Mouse (Mus musculus) liver, embryonic 16.5 days (tissue): ENCODE results near the gene Ttl. TPM values are rescaled to one million over a fixed set of nuclear protein-coding genes. Genes with fewer than 3 reads are reported as not detected.

Experiments
- ATAC-seq: fragments of 200-750 bp; cut with Nextera tagmentation; 2 replicates; pipeline ENCODE4 v1.8.0; 2017; ENCODE audit warnings: low read depth, mild to moderate bottlenecking, moderate number of reproducible peaks, moderate library complexity
- H3K27ac ChIP-seq: fragments of 300-500 bp; sonication (generic); 2 replicates; pipeline ENCODE4 v1.5.1; 2014; ENCODE audit warnings: mild to moderate bottlenecking, low read length
- H3K27me3 ChIP-seq: fragments of 300-500 bp; sonication (generic); 2 replicates; pipeline ENCODE4 v1.6.1; 2014; ENCODE audit warnings: low read depth, low read length, mixed read lengths; ENCODE audit not compliant: control insufficient read depth, insufficient read depth
- H3K36me3 ChIP-seq: fragments of 300-500 bp; sonication (generic); 2 replicates; pipeline ENCODE4 v1.6.1; 2014; ENCODE audit warnings: mild to moderate bottlenecking; ENCODE audit not compliant: control insufficient read depth, insufficient read depth
- H3K4me1 ChIP-seq: fragments of 300-500 bp; sonication (generic); 2 replicates; pipeline ENCODE4 v1.6.1; 2014; ENCODE audit warnings: low read depth, low read length, mixed read lengths; ENCODE audit not compliant: control insufficient read depth
- H3K4me2 ChIP-seq: fragments of 300-500 bp; sonication (generic); 2 replicates; pipeline ENCODE4 v1.6.1; 2014; ENCODE audit warnings: low read depth, low read length, mixed read lengths
- H3K4me3 ChIP-seq: fragments of 300-500 bp; sonication (generic); 2 replicates; pipeline ENCODE4 v1.5.1; 2014; ENCODE audit warnings: low read depth, mild to moderate bottlenecking, low read length
- H3K9ac ChIP-seq: fragments of 300-500 bp; sonication (generic); 2 replicates; pipeline ENCODE4 v1.6.1; 2014; ENCODE audit warnings: low read depth, low read length
- H3K9me3 ChIP-seq: fragments of 300-500 bp; sonication (generic); replicated peaks from 2 replicates; pipeline ENCODE4 v1.6.1; 2016; ENCODE audit warnings: low read length; ENCODE audit not compliant: control insufficient read depth
- WGBS: fragments of 180-500 bp; shearing (Covaris S2); extraction: QIAGEN DNeasy Blood & Tissue Kit; methylation state at CpG from one replicate; pipeline ENCODE4 v1.1.7; 2014; ENCODE audit not compliant: insufficient replicate concordance; 5-methylcytosine and 5-hydroxymethylcytosine counted together
- polyA plus RNA-seq: library from polyadenylated mRNA; unstranded; fragments of >200 nt; fragmentation: Nextera tagmentation; extraction: Ambion mirVana; gene quantifications from 2 replicates; pipeline ENCODE4 v1.2.1, GENCODE M21; 2015

Gene Ttl
- polyA plus RNA-seq = 1.8 TPM in 2 replicates

DNA sequence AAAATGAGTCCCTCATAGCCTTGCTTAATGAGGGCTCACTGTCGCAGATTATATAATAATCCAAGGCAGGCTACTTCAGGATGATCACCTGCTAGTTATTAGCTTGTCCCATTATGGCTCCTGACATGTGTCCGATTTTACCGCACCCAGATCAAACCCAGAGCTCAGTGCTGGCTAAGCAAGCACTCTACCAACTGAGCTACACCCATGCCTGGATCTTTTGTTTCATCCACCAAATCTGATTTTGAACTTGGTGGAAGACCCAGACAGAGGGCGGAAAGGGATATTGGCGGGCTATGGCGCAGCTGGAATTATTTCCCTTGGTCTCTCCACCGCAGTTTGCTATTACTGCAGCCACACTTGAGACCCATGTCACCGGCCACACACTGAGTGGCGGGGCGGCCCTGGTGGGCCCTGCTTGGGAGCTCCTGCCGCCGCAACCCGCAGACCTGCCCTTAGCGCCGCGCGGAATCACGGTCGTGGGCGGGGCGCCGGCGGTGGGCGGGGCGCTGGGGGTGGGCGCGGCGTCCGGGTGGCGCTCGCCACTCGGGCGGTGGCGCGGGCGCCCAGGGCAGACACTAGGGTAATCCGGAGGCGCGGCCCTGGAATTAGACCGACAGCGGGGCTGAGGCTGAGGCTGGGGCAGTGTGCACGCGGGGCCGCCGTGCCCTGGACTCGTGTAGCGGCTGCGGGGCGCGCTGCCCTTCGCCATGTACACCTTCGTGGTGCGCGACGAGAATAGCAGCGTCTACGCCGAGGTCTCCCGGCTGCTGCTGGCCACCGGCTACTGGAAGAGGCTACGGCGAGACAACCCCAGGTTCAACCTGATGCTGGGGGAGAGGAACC lies at the start of gene Ttl:
Gene Ttl, plus strand, starts transcription at position 506 of the 846 bp plus-strand sequence.
- no peaks in the 10 kb centered on the region for H3K9me3 ChIP-seq
- 3% methylated on average over 60 of the region's 62 CpGs for WGBS
- ATAC-seq = peak; percentile 96
- H3K9ac ChIP-seq = peak within 1 kb of the TSS; percentile 74
- H3K36me3 ChIP-seq = no peaks in the 10 kb centered on the region
- peaks cover 16% of the 10 kb centered on the region for H3K4me1 ChIP-seq
- peak within 1 kb of the TSS; percentile 95 for H3K4me2 ChIP-seq
- H3K27me3 ChIP-seq = no peaks in the 10 kb centered on the region; the same call in 1 of the 2 replicates
- no peak within 1 kb of the TSS; the same call in 1 of the 2 replicates for H3K27ac ChIP-seq
- peak within 1 kb of the TSS; percentile 76 for H3K4me3 ChIP-seq

DNA sequence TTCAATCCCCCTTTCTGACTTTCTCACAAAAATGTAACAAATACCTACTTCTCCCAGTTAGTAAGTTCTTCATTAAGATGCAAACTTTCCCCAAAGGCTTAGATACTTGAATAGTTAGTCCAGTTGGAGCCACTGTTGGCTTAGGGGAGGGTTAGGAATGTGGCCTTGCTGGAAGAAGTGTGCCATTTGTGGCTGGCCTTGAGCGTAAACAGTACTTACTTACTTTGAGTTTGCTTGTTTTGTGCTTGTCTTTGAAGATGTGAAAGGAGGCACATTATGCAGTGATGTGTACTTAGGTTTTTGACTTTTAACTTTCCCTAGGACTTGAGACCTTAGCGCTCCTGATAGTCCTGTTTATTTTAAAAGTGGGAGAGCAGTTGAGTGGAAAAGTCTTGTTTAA lies 45.6 kb upstream of the Ttl start:
- Histone ChIP-seq H3K27me3 (no peaks in the 10 kb centered on the region), H3K36me3 (no peaks in the 10 kb centered on the region), H3K9ac (no peak overlapping the region), H3K27ac (no peak overlapping the region), H3K4me3 (no peak overlapping the region), H3K9me3 (no peaks in the 10 kb centered on the region), H3K4me1 (no peaks in the 10 kb centered on the region), H3K4me2 (no peak overlapping the region)
- 63% methylated on average over 2 of the region's 2 CpGs for WGBS
- ATAC-seq = no peak

DNA sequence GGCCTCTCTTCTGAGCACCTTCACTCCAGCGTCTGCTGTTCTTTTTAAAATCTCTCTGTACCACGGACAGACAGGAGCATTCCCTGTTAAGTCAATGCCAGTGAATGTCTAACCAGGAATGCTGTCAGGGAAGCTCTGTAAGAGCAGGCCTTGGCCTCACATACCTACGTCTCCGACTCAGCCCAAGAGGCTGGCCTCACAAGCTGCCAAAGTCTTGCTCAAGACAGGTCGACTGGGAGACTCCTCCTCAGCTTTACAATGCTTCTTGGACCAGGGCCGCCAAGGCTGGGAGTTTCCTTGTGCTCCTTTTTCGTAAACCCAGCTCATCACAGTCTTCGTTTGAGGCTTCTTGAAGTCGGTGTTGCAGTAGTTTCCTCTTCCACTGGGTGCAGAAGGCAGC lies 40.9 kb upstream of the Ttl start:
- H3K9ac ChIP-seq = no peak overlapping the region
- 60% methylated on average over 9 of the region's 9 CpGs for WGBS
- no peaks in the 10 kb centered on the region for H3K36me3 ChIP-seq
- H3K4me1 ChIP-seq = no peaks in the 10 kb centered on the region
- no peak overlapping the region for H3K4me3 ChIP-seq
- H3K4me2 ChIP-seq = no peak overlapping the region
- no peak for ATAC-seq
- H3K9me3 ChIP-seq = no peaks in the 10 kb centered on the region
- H3K27ac ChIP-seq = no peak overlapping the region
- no peaks in the 10 kb centered on the region for H3K27me3 ChIP-seq

DNA sequence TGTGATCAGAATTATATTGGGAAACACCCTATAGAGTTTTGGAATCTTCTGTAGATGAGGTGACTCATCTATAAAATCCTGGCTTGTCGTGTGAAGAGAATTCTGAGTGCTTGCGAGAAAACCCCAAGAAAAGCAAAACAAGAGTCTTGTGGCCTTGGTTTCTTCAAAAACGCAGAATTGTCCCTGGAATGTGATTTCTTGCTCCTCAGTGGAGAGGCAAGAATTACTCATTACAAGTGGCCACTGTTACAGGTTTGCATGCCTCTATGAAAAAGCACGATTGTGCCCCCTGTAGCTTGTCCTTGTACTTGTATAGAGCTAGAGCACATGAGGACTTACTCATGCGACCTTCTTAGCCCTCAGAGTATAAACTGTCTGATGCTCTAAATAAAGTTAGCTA lies 30.4 kb upstream of the Ttl start:
- no peak for ATAC-seq
- no peak overlapping the region for H3K4me3 ChIP-seq
- H3K4me1 ChIP-seq = peaks cover 2% of the 10 kb centered on the region
- no peak overlapping the region for H3K4me2 ChIP-seq
- H3K9ac ChIP-seq = no peak overlapping the region
- 59% methylated on average over 5 of the region's 5 CpGs for WGBS
- no peaks in the 10 kb centered on the region for H3K9me3 ChIP-seq
- H3K27ac ChIP-seq = no peak overlapping the region
- H3K27me3 ChIP-seq = peaks cover 26% of the 10 kb centered on the region
- no peaks in the 10 kb centered on the region for H3K36me3 ChIP-seq

DNA sequence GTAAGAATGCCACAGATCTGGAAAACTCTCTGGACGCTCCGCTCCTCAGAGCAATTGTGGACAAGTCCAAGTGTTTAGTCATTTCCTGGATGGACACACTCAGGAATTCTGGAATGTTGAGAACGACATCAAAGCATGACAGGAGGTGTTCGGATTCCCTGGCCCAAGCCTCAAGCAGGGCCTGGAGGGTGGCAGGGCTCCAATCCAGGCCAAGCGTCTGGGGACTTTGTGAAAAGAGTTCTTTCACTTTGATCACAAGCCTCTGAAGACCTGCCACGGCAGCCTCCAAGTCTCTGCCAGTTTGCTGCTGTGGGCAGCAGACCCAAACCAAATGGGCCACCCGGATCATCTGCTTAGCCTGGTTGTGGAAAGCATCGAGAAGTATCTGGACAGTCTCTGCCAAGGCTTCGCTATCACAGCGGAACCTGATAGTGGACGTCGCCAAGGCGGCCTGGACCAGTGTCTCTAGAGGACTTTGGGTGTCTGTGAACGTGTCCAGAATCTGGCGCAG lies 27.3 kb upstream of the Ttl start:
- H3K27me3 ChIP-seq = peaks cover 29% of the 10 kb centered on the region
- peak overlapping the region; percentile 46 for H3K4me2 ChIP-seq
- no peak for ATAC-seq
- H3K4me3 ChIP-seq = peak overlapping the region; percentile 31
- no peak overlapping the region for H3K9ac ChIP-seq
- H3K36me3 ChIP-seq = no peaks in the 10 kb centered on the region
- H3K27ac ChIP-seq = no peak overlapping the region
- H3K9me3 ChIP-seq = no peaks in the 10 kb centered on the region
- 28% methylated on average over 15 of the region's 15 CpGs for WGBS
- H3K4me1 ChIP-seq = peaks cover 2% of the 10 kb centered on the region

DNA sequence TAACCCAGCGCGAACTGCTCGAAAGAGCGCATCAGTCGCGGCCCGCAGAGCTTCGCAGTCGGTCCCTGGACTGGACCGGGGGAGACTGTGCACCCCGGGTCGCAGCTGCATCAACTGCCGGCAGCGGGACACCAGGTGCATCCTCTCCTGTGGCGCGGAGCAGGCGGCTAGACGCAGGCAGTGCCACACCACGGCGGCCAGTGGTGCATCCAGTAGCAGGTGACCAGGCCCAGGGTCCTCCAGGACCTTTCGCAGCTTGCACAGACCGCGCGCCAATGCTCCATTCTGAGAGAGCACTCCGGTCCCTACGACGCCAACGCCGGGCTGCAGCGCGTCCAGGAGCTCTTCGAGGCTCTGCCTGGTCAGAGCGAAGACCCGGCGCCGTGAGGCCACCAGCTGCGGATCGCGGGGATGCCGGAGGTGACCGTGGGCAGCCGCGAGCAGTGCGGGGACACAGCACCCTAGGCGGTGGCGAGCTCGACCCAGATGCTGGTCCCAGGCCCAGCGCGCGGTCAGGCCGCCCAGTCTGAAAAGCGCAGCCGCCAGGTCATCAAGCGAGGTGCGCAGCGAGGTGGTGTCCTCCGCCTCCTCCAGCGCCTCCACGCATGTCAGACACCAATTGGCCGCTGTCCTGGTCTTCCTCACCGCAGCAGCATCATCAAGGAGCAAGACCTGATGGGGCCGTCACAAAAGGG lies 26.7 kb upstream of the Ttl start:
- no peaks in the 10 kb centered on the region for H3K9me3 ChIP-seq
- H3K4me2 ChIP-seq = peak overlapping the region; percentile 46
- H3K27me3 ChIP-seq = peaks cover 29% of the 10 kb centered on the region
- H3K9ac ChIP-seq = no peak overlapping the region
- no peak overlapping the region for H3K27ac ChIP-seq
- ATAC-seq = no peak
- H3K4me1 ChIP-seq = peaks cover 2% of the 10 kb centered on the region
- H3K36me3 ChIP-seq = no peaks in the 10 kb centered on the region
- peak overlapping the region; percentile 31 for H3K4me3 ChIP-seq
- WGBS = 4% methylated on average over 62 of the region's 62 CpGs

DNA sequence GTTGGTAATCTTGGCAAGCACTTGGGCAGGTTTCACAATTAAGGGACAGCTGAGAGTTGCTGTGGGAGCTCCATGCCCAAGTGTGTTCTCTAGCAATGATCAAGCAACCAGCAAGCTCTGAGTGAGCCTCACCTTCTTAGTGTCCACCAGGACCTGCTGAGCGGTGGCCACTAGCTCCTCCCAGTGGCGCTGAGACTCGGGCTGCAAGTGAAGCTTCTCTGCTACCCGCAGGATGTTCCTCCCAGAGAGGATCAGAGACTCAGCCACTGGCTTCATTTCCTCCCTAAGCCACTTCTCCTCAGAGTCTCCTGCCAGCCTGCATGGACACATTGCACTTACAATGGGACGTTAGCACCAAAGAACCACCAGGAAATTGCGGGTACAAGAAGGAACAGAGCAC lies 25.2 kb upstream of the Ttl start:
- Histone ChIP-seq H3K36me3 (no peaks in the 10 kb centered on the region), H3K27ac (no peak overlapping the region), H3K27me3 (peaks cover 29% of the 10 kb centered on the region), H3K4me3 (no peak overlapping the region), H3K4me1 (peaks cover 2% of the 10 kb centered on the region), H3K4me2 (no peak overlapping the region), H3K9me3 (no peaks in the 10 kb centered on the region), H3K9ac (no peak overlapping the region)
- WGBS = 9% methylated on average over 6 of the region's 6 CpGs
- ATAC-seq = no peak

DNA sequence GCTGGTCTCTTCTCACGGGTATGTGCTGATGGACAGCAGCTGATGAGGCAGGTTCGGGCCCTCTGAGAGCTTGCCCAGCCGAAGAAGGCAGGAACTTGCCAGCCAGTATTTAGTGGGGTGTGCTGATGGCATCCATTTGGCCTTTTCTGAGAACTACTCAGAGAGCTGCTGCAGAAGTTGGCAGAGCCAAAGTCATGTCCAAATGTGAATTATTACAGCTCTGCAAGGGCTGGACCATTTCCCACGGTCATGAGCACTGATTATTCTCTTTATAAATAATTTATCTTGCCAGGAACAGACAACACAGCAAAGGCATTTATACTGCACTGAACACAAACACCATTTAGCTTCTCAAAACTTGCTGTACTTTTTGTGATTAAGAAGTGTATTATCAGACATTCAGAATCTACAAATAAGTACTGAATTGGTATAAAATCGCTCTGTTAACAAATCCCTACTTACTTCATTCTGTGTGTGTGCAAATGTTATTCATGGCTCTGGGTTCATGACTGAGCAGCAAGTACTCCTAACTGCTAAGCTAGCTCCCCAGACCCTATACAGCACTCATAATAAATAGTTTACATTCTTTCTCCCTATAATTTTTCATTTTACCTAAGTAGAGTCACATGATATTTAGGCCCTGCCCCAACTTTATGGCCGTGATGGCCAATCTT lies 19.4 kb upstream of the Ttl start:
- 55% methylated on average over 6 of the region's 6 CpGs for WGBS
- no peak overlapping the region for H3K4me3 ChIP-seq
- H3K27me3 ChIP-seq = no peaks in the 10 kb centered on the region
- no peak overlapping the region for H3K27ac ChIP-seq
- H3K9ac ChIP-seq = no peak overlapping the region
- H3K9me3 ChIP-seq = no peaks in the 10 kb centered on the region
- H3K36me3 ChIP-seq = no peaks in the 10 kb centered on the region
- ATAC-seq = no peak
- no peak overlapping the region for H3K4me2 ChIP-seq
- no peaks in the 10 kb centered on the region for H3K4me1 ChIP-seq
